ENCODE assay signal across 10 mouse cellular contexts in the genomic region with DNA sequence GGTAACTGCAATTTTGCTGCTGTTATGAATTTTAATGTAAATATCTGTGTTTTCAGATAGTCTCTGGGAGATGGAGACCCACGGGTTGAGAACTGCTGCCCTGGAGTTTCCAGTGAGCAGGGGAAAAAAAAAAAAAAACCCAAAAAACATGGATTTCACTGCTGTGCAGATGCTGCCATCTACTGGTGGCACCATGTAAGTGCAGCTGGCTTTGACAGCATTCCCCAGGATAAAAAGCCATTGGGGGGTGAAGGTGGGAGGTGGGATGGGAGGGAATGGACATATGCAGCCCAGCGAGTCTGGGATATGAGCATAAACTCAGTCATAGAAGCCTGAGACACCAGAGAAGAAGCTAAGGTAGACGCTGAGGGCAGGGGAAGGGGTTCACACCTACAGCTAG.
DNase-seq lines count a peak whose midpoint lies in the region; ATAC-seq and TF ChIP-seq lines count a peak whose summit lies in the region.
"Had no signal": no experiment of that assay in that cellular context is flagged by ENCODE, and none has a peak within 500 bp of the region (broad histone marks: within the 10 kb centered on the region; RNA-seq: fewer than 3 reads in every experiment).

No protein-coding gene starts in this region.

- intact Hi-C loops in gastrocnemius, adult 2 months (cut with DNase I) = no loop called here
- intact Hi-C loops in gastrocnemius, postnatal 14 days (cut with DNase I; ENCODE audit: low total_unique reads) = no loop called here

- TF ChIP-seq CTCF in gastrocnemius, adult 2 months (IDR thresholded peaks at IDR 0.05) = peak; percentile 86

- no peak overlapping the region for H3K4me3 ChIP-seq in gastrocnemius, adult 2 months
- H3K4me3 ChIP-seq in neural tube, embryonic 15.5 days (replicated peaks) = no peak overlapping the region
- H3K4me3 ChIP-seq: hindbrain, embryonic 15.5 days; myocyte had no signal

- H3K4me2 ChIP-seq in neural tube, embryonic 15.5 days = no peak overlapping the region
- H3K4me2 ChIP-seq: hindbrain, embryonic 15.5 days had no signal

- H3K27me3 ChIP-seq in neural tube, embryonic 15.5 days (replicated peaks) = no peaks in the 10 kb centered on the region
- H3K27me3 ChIP-seq: hindbrain, embryonic 15.5 days had no signal

- no peak overlapping the region for H3K27ac ChIP-seq in gastrocnemius, adult 2 months
- H3K27ac ChIP-seq in neural tube, embryonic 15.5 days (replicated peaks) = no peak overlapping the region
- H3K27ac ChIP-seq: hindbrain, embryonic 15.5 days had no signal

- H3K9ac ChIP-seq in neural tube, embryonic 15.5 days (replicated peaks) = no peak overlapping the region
- H3K9ac ChIP-seq: hindbrain, embryonic 15.5 days had no signal

- DNase-seq in gastrocnemius, adult 2 months = peak; percentile 32
- no peak for DNase-seq in gastrocnemius, postnatal 14 days
- DNase-seq in neural tube, embryonic 10.5 days (ENCODE audit: extremely low spot score, low spot score) = peak; percentile 47
- peak; percentile 48 to 74 for DNase-seq in cerebellum, postnatal 25 days
- peak; percentile 56 for DNase-seq in lung, postnatal 10 days
- no peak for DNase-seq in frontal cortex, postnatal 14 days (ENCODE audit: low spot score in 2 of 2)
- no peak for DNase-seq in urinary bladder, adult 2 months (ENCODE audit: low spot score)

- H3K4me1 ChIP-seq in neural tube, embryonic 15.5 days = peaks cover 43% of the 10 kb centered on the region

- no peaks in the 10 kb centered on the region for H3K36me3 ChIP-seq in neural tube, embryonic 15.5 days
- H3K36me3 ChIP-seq: hindbrain, embryonic 15.5 days had no signal

- no peaks in the 10 kb centered on the region for H3K9me3 ChIP-seq in neural tube, embryonic 15.5 days (replicated peaks)
- H3K9me3 ChIP-seq: hindbrain, embryonic 15.5 days had no signal

- ATAC-seq in neural tube, embryonic 15.5 days (ENCODE audit: low FRiP score) = no peak

- WGBS in neural tube, embryonic 15.5 days = 12% methylated on average over 3 of the region's 3 CpGs

Comparison
In these comparisons a context has a peak if more than half of its experiments do, and no peak if none do; other contexts are left out.
1. DNase-seq: peak in gastrocnemius, adult 2 months (single experiment), neural tube, embryonic 10.5 days (single experiment), cerebellum, postnatal 25 days (2 of 2) and lung, postnatal 10 days (single experiment); none in gastrocnemius, postnatal 14 days (single experiment), frontal cortex, postnatal 14 days (0 of 2) and urinary bladder, adult 2 months (single experiment).